Mouse (Mus musculus) natural killer cell, adult 2 months (primary cell): ENCODE measurements around the gene Cfap45.

Experiments
- DNase-seq, 2 experiments: peaks; one replicate each; pipeline ENCODE4 v3.0.0; 2022; ENCODE audit warnings: low spot score in 2 of 2

Gene Cfap45

DNA sequence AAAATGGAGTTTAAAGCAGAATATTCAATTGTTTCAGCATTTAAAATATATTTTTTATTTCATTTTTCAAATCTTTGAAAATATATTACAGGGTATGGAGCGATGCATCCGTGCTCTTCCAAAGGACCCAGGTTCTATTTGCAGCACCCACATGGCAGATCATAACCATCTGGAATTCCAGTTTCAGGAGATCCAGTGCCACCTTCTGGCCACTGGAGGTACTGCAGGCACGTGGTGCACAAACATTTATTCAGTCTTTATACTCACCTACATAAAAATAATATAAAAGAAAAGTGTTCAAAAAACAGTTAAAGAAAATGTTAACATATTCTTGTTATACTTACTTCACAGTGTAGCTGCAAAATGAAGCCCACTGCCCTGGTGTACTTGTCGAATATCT lies 2.6 kb upstream of the Cfap45 start:
- no peak for DNase-seq

DNA sequence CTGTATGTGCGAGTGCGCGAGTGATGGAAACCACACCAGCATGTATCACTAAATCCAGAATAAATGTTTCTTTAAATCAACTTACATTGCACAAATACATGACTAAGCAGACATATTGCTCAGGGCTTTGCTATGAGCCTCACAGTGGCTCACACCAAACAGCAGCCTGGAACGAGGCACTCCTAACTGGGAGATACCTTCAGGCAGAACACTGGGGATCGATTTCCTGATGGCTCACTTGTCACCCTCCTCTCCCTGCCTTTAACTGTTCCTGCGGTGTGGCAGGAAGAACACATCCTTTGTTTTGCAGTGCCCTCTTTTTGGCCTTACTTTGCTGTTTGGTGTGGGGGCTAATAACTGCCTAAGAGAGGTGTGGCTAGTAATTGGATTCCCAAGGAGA lies 957 bp upstream of the Cfap45 start:
- DNase-seq, result no peak

DNA sequence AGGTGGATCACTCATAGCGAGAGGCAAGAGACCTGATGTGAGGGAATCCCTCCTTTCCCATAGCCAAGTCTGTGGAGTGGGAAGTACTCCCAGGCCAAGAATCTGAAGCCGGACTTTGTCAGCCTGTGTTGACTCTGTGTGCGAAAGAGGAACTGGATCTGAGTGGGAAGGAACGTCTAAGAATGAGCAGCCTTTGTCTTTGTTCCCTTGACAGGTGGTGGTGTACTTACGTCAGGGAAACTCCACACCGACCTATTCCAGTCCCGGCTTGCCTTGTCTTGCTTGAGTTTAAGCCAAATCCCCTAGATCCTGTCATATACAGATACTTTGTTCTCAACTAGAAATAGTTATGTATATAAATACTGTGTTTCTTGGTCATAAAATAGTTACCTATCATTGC lies 1.9 kb downstream of the Cfap45 start:
- no peak for DNase-seq

DNA sequence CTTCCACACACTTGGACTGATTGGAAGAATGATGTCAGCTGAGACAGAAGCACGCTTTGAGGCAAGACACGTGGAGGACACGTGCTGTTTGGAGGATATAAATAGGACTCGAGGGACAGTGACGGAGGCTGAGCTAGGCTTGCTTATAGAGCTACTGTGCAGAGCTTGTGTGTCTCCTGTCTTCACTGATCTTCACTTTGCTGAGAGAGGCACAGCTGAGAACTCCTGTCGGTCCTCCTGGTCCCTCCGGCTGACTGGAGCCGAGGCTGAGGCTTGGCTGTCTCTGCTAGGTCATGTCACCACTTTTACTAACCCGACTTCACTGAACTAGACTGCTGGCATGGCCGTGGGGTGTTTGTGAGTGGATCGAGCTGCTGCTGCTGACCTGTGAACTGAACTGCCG lies 3.1 kb downstream of the Cfap45 start:
- DNase-seq, result no peak

DNA sequence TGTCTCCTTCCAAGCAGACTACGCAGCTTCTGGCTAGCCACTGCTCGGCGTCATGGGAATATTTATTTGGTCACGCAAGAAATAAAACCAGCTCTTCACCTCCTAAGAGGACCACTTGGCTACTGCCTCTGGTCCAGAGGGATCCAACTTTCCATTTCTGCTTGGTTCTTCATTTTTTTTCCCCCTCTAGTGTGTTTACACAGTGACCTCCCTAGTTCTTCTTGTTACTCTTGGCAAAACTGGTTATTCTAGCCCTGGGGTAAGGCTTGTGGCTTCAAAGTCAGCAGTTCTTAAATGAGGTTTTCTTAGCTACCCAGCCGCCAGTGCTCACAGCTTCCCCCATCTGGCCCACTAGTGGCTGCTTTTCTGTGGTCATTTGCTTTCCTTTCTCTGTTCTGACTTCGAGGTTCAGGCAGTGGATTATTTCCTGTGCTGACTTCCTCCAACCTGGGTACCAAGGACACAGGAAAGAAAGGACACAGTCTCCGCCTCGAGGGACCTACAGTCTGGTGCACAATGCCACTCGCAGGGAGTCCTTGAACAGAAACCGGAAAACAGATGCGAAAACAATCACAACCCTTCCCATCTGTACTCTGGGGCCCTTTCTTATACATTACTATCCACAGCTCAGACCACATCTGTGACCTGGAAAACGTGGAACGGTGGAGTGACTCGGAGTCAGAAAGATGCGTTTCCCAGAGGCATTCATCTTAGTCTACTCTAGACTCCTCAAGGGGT lies 4.6 kb downstream of the Cfap45 start:
- DNase-seq, result peak; percentile 70

DNA sequence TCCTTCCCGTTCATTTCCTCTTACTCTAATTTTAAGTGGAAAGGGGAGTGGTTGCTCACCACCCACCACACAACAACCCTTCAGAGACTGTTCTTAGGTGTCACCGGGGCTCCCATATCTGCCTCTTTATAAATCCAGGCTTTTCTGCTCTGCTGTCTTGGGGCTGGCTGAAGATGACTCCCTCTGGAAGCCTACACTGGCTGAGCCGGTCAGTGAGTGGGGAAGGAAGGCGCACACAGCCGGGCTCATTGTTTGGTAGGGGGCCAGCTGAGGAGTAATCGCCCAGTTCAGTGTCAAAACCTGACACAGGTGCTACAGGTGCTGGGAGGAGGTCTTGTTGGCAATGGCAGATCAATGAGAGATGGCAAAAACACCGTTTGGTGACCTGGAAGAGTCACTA lies 5.4 kb downstream of the Cfap45 start:
- no peak for DNase-seq

DNA sequence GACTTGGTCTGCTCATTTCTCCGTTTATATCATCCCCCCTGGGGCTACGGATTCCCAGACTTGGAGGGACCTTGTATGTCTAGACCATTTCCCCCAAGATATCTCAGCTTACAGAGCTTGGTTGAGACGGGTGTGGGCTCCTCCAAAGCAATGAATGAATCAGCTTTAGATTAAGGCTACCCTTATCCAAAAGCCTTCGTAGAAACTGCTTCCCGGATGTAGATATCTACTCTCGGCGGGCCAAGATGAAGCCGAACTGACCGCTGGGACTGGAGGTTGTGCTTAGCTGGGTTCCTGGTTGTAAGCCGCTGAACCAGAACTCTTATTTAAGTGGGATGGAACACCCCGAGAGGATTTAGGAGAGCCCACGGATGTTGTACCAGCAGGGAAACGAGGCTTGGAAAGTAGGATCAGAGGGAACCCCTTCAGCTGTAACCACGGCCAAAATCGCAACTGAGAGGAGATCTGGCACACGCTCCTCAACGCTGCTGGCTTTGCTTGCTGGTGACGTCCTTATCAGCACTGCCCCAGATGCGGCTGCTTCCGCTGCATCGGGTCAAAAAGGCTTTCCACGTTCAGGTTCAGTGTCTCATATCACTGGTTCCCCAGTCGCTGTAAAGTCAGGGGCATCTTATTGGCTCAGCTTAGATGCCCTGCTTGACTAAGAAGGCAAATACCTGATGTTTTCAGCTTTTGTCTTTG lies 5.9 kb downstream of the Cfap45 start:
- peak; percentile 71 to 73 for DNase-seq

DNA sequence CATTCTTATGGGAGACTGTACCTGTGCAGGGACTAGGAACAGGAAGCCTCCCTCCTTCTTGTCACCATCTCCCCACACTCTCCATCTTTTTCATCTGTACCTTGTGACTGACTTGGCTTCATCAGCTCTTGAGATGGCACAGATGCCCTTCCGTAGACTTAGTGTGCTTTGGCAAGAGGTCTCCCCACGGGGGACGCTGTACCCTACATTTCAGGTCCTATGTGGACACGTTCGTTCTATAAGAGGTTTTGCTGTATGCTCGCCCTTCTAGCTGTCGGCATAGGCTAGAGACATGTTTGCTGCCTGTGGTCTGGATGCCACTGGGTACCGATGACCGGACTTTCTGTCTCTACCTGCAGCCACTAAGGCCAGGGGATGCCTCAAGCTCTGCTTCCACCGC lies 6.8 kb downstream of the Cfap45 start:
- DNase-seq, result no peak

DNA sequence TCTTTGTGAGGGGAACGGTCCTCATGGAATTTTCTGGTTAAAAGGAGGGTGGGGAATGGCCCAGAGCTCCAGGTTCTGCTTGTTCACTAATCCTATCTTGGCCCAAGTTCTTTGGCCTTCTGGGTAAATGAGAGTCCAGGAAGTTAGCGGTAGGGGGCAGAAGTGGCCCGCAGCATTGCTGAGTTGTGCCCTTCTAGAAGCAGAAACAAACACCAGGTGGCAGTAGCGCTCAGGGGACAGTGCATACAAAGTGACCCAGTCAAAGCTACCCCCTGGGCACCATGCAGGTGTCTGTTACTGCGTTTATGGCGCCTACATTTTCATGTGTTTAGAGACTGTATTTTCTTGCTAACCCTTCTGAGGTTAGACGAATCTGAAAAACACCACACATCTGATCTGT lies 8.1 kb downstream of the Cfap45 start:
- DNase-seq, result peak; percentile 90 to 94

DNA sequence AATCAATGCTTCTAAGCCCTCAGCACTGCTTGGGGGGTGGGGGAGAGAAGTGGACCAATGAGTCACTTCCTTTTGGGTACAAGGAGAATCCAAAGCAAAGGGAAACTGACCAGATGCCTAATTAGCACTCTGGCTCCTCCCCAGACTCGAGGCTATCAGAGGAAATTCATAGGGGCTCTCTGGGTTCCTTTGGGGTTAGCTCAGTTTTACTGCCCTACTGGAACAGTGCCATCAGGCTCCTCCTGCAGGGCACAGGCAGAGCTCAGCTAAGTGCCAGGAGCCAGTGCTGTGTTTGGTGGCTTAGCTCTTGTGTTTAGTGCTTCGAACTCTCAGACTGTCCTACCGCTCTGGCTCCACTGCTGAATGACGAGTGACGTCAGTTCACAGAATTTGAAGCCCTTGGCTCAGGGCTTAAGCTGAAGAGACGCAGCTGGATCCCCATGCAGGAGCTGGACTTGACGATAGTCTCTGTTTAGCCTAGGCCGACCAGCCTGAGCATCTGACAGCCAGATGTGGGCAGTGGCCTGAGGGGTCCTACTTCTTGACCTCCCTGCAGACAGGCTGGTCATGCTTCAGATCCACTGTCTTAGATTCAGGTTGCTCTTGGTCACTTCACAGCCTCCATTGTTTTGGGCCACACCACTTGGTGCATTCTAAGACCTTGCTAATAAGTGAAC lies 10.1 kb downstream of the Cfap45 start:
- no peak for DNase-seq

DNA sequence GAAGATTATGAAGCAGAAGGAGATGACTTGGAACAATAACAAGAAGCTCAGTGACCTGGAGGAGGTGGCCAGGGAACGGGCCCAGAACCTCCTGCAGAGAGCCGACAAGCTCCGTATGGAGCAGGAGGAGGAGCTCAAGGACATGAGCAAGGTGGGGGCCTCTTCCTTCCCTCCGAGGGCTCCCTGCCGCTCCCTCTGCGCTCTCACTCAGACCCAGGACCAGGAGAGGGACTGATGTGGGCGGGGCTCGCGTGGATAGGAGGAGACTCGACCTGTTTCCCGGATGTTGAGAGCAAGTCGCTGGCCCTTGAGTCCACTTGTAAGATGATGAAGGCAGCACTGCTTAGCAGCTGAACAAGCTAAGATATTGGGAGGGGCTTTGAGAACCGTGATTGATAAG lies 11.9 kb downstream of the Cfap45 start:
- DNase-seq, result no peak

DNA sequence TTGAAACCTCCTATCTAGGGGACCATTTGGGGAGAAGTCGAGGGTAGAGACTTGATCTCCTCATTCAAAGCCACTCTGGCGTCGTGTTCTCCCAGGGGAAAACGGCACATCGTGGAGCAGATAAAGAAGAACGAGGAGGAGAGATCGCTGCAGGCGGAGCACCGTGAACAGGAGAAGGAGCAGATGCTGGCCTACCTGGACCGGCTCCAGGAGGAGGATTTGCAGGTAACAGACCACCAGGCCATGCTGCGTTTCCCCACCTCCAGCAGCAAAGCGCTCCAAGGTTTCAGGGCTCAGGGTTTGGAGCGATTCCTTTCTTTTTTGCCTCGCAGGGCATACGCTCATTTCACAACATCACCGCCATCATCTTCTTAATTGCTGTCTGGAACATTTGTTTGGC lies 14.5 kb downstream of the Cfap45 start:
- DNase-seq, result no peak

DNA sequence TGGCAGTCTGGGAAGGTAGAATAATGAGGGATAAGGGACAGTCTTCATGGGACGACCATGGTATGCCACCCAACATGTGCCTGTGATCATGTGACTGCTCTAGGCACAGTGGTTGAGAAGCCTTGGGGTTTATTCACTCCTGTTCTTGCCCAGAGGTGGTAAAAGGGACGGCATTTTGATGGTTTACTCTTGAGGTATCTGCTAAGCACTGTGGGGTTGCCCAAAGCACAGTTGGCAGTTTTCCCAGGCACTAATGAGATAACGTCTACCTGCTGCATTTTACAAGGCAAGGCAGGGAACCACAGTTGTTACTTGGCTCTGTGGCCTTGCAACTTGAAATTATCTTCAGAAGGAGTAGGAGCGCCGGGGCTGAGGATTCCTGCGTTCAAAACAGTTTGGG lies 19.2 kb downstream of the Cfap45 start:
- DNase-seq, result no peak

DNA sequence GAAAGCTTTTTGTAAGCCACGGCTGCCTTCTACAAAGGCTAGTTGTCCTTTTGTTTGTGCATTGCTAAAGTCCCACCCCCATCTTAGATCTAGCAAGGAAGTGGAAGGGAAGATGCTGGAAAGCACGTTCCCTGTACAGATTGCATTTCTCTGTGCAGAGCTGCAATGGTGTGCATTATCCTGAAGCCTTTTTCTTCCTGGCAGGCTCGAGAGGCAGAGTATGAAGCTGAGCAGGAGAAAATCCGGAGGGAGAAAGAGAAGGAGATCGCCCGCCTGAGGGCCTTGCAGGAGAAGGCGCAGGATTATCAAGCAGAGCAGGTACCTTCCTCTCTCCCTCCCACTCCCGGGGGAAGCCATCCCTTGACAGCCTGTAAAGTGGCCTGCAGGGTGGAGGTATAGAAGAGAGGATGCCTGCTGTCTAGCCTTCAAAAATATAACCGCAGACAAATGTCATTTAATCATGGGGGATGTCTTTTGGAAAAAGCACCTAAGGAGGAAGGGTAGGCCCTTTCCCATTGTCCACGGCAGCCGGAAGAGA lies 19.8 kb downstream of the Cfap45 start:
- no peak for DNase-seq

DNA sequence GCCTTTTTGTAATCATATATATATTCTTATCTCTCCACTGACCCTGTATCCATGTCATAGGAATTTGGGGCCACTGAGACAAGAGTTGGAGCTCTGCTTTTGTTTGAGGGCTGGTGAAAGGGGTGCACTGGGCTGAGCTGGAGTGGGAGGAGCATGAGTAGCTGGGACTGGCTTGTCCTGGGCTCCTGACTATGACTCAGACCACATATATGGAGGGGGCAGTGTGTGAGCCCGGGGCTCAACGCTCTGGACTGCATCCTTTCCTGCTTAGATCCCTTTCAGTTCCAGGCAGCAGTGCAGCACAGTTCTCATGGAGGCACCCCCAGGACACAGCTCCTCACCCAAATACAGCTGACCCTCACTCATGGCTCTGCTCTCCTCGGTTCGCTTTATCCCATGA lies 25.5 kb downstream of the Cfap45 start:
- DNase-seq, result no peak

DNA sequence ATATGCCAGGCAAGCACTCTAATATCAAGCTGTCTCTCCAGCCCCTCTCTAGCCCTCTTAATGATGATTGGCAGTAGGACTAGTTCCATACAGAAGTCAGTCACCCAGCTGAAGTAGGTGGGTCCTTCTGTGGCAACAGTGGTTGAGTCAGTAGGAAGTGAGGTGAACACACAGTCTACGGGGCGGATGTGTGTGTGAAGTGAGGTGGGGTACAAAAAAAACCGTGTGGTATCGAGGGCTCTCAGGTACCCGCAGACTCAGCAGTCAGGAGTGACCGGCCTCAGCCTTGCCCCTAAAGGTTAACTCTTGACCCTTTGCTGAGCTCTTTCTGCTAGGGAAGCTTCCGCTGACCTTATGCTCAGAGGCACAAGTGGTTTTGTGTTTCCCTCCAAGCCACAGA lies 27.9 kb downstream of the Cfap45 start:
- peak; percentile 42 to 51 for DNase-seq

DNA sequence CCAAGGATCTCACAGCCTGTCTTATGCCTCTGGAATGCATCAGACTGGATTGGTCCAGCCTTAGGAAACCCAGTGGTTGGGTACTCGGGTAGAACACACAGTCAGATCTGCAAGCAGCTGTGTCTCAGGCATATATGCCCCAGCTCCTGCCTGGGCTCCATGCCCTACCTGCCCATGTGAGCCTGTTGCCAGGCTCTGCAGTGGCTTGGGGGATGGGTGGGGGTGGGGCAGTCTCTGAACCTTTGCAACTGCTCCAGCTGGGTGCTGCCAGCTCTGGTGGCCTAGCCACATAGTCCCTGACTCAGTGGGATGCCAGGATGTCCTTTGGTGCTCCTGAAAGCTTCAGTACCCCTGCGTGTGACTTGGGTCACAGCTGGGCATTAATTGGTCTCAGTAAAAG lies 28.7 kb downstream of the Cfap45 start:
- DNase-seq, result no peak

DNA sequence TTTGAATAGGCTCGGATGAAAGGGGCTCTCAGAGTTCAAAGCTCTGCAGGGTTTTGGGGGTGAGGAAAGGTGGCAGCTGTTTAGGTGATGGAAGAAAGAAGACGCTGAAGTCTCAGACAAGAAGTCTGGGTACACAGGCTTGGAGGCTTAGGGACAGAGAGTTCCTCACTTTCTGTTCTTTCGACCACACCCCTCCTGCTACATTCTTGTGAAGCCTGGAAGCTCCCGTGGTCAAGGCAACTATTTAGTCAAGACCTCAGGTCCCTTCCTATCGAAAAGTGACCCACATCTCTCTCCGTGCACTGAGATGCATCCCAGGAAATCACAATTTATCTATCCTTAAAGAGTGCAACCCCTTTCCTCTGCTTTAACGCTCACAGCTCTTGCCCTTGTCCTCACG lies 29.1 kb downstream of the Cfap45 start:
- DNase-seq, result no peak

DNA sequence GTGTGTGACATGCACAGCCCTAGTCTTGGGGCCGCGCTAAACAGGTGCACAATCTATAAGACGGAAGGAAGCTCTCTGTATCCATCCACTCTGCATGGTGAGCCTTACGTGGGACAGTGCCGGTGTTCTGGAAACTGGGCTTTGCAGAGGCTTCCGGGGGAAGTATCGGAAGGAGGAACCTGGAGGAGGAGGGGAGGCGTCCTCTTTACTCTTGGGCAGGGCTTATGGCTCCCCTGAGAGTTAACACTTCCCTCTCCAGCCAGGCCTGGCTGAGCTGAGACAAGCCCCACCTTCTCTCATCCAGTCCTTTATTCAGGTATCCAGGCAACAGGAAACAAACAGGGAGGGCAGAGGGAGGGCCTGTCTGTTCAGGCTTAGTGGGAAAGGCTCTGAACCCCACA lies 29.9 kb downstream of the Cfap45 start:
- DNase-seq, result peak in 1 of 2 experiments; percentile 50

DNA sequence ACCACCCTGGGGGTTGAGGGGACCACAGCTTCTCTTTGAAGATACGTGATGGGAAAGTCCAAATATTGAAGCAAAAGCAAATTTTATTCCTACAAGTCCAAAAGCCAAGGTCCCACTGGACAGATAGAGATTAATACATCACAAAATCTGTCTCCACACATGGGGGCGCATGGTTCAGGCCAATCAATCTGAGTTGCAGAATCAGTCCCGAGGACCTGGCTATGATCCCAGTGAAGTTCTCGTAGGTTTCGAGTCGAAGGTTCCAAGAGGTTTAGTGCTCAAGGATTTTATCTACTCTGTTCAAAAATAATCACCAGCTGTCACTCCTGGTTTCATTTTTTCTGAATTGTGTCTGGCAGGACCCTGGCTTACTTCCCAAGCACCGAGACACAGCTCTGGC lies 30.4 kb downstream of the Cfap45 start:
- no peak for DNase-seq

DNA sequence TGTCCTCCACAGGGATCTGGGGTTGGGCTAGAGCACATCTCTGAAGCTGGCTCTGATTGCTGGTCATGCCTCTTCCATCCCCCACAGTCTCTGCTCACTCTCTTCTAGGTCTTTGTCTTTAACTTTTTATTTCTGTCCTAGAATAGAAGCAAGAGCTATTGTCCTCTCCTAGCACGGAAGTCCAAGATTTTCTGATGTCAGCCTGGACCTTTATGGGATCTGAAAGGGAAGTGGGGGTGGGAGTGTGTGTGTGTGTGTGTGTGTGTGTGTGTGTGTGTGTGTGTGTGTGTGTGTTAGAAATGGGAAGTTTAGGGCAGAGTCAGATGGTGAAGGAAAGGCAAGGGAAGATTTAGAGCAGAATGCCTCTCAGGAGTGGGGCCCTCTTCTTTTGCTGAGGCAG lies 32.0 kb downstream of the Cfap45 start:
- DNase-seq, result no peak

DNA sequence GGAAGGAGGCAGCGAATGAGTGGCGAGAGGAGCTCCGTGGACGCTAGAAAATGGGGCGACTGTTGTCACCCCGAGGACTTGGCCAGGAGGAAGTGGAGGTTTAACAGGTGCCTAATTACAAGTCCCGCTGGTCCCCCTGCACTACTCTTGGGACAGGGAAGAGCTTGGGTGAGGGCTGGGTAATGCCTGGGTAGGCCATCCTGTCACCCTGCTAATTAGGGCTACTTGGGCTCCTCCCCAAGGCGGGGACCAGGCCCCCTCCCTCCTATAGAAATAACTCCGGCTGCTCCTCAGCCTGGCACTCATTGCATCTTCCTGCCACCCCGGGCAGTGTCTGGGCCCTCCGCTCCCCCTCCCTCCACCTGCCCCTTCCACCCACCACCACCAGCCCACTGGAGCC lies 35.0 kb downstream of the Cfap45 start, which contains the start of gene Vsig8:
Gene Vsig8, plus strand, starts transcription at position 301 of the 400 bp plus-strand sequence.
- DNase-seq, result no peak
